Mouse (Mus musculus) midbrain, postnatal 0 days (tissue): ENCODE results near the gene Bpifa5. TPM values are rescaled to one million over a fixed set of nuclear protein-coding genes. Genes with fewer than 3 reads are reported as not detected.
"Not testable (repeated sequence)": the region's sequence is repeated elsewhere in the genome, so short reads cannot be mapped to it uniquely, and the experiment has no call there.

Experiments used
- ATAC-seq: fragments of 200-750 bp; cut with Nextera tagmentation; 2 replicates; pipeline ENCODE4 v1.8.0; 2017; ENCODE audit warnings: moderate number of reproducible peaks, mild to moderate bottlenecking, moderate TSS enrichment, moderate library complexity; ENCODE audit not compliant: low FRiP score
- DNase-seq: peaks from one replicate; pipeline ENCODE4 v3.0.0-alpha.2; 2015; ENCODE audit warnings: low spot score
- H3K27ac ChIP-seq: fragments of 300-500 bp; sonication (generic); 2 replicates; pipeline ENCODE4 v1.5.1; 2014; ENCODE audit warnings: low read depth, mild to moderate bottlenecking, low read length, mixed read lengths
- H3K27me3 ChIP-seq: fragments of 300-500 bp; sonication (generic); 2 replicates; pipeline ENCODE4 v1.6.1; 2014; ENCODE audit warnings: low read length, control low read depth, mixed read lengths; ENCODE audit not compliant: insufficient read depth
- H3K36me3 ChIP-seq: fragments of 300-500 bp; sonication (generic); 2 replicates; pipeline ENCODE4 v1.6.1; 2014; ENCODE audit warnings: low read length, control low read depth, mixed read lengths; ENCODE audit not compliant: insufficient read depth
- H3K4me1 ChIP-seq: fragments of 300-500 bp; sonication (generic); 2 replicates; pipeline ENCODE4 v1.6.1; 2014; ENCODE audit warnings: mild to moderate bottlenecking, control low read depth, antibody characterized with exemption, low read length, mixed read lengths; ENCODE audit not compliant: insufficient read depth
- H3K4me2 ChIP-seq: fragments of 300-500 bp; sonication (generic); 2 replicates; pipeline ENCODE4 v1.6.1; 2014; ENCODE audit warnings: low read depth, mild to moderate bottlenecking, low read length, mixed read lengths; ENCODE audit not compliant: poor library complexity, severe bottlenecking
- H3K4me3 ChIP-seq: fragments of 300-500 bp; sonication (generic); 2 replicates; pipeline ENCODE4 v1.5.1; 2014; ENCODE audit warnings: low read depth, mild to moderate bottlenecking, low read length, moderate library complexity
- H3K9ac ChIP-seq: fragments of 300-500 bp; sonication (generic); replicated peaks from 2 replicates; pipeline ENCODE4 v1.6.1; 2014; ENCODE audit warnings: mild to moderate bottlenecking, low read length, moderate library complexity, mixed read lengths; ENCODE audit not compliant: poor library complexity, severe bottlenecking
- H3K9me3 ChIP-seq: fragments of 300-500 bp; sonication (generic); 2 replicates; pipeline ENCODE4 v1.6.1; 2016; ENCODE audit warnings: low read length, control low read depth
- CTCF ChIP-seq: IDR thresholded peaks from 2 replicates; pipeline ENCODE4 v1.5.1; 2016; ENCODE audit warnings: antibody characterized with exemption, mild to moderate bottlenecking
- WGBS: fragments of 180-500 bp; shearing (Covaris S2); extraction: QIAGEN DNeasy Blood & Tissue Kit; methylation state at CpG from one replicate; pipeline ENCODE4 v1.1.7; 2014; 5-methylcytosine and 5-hydroxymethylcytosine counted together
- polyA plus RNA-seq: library from polyadenylated mRNA; unstranded; fragments of >200 nt; fragmentation: Nextera tagmentation; extraction: Ambion mirVana; gene quantifications from 2 replicates; pipeline ENCODE4 v1.2.1, GENCODE M21; 2015
- total RNA-seq: library from RNA; depleted of rRNA; stranded (reverse); fragments of >200 nt; gene quantifications from 2 replicates; pipeline ENCODE4 v1.2.3, GENCODE M21; 2014

Bpifa5 gene
- total and polyA plus RNA-seq, 2 experiments from 2014 or later: not detected

GRCm38 (mm10) chr2:154158433-154158832 lies 4.0 kb upstream of the Bpifa5 start:
- Histone ChIP-seq H3K27ac (no peak overlapping the region), H3K4me1 (no peaks in the 10 kb centered on the region), H3K9me3 (no peaks in the 10 kb centered on the region), H3K27me3 (no peaks in the 10 kb centered on the region), H3K9ac (no peak overlapping the region), H3K4me3 (no peak overlapping the region), H3K36me3 (no peaks in the 10 kb centered on the region), H3K4me2 (no peak overlapping the region)
- WGBS: 39% methylated on average over 3 of the region's 3 CpGs
- ATAC-seq (no peak), DNase-seq (peak; percentile 32)
- TF ChIP-seq CTCF: peak; percentile 75

GRCm38 (mm10) chr2:154163306-154163705 lies 899 bp downstream of the Bpifa5 start:
- H3K4me1 ChIP-seq: no peaks in the 10 kb centered on the region
- DNase-seq (peak; percentile 41), ATAC-seq (peak; percentile 69)
- 75% methylated on average over 5 of the region's 5 CpGs for WGBS
- H3K9me3 ChIP-seq: no peaks in the 10 kb centered on the region
- H3K36me3 ChIP-seq: no peaks in the 10 kb centered on the region
- H3K27ac ChIP-seq: no peak overlapping the region
- H3K9ac ChIP-seq: no peak overlapping the region
- no peaks in the 10 kb centered on the region for H3K27me3 ChIP-seq
- TF ChIP-seq CTCF: no peak
- H3K4me2 ChIP-seq: no peak overlapping the region
- H3K4me3 ChIP-seq: no peak overlapping the region

GRCm38 (mm10) chr2:154169172-154169571 lies 6.8 kb downstream of the Bpifa5 start:
- Histone ChIP-seq H3K4me1 (no peaks in the 10 kb centered on the region), H3K27me3 (no peaks in the 10 kb centered on the region), H3K36me3 (no peaks in the 10 kb centered on the region), H3K27ac (no peak overlapping the region), H3K4me3 (no peak overlapping the region), H3K9me3 (no peaks in the 10 kb centered on the region), H3K4me2 (no peak overlapping the region), H3K9ac (no peak overlapping the region)
- no peak for DNase-seq
- WGBS: 85% methylated on average over 3 of the region's 3 CpGs
- no peak for ATAC-seq
- TF ChIP-seq CTCF: no peak

- no peaks in the 10 kb centered on the region for H3K9me3 ChIP-seq
- no peak overlapping the region for H3K4me2 ChIP-seq
- H3K27me3 ChIP-seq: no peaks in the 10 kb centered on the region
- no peak overlapping the region for H3K4me3 ChIP-seq
- DNase-seq: no peak
- H3K4me1 ChIP-seq: no peaks in the 10 kb centered on the region
- TF ChIP-seq CTCF: no peak
- 72% methylated on average over 6 of the region's 6 CpGs for WGBS
- H3K9ac ChIP-seq: no peak overlapping the region
- ATAC-seq: no peak
- H3K36me3 ChIP-seq: no peaks in the 10 kb centered on the region
- no peak overlapping the region for H3K27ac ChIP-seq
Observed at GRCm38 (mm10) chr2:154171621-154172020, 9.2 kb downstream of the Bpifa5 start.

- Histone ChIP-seq H3K27me3 (no peaks in the 10 kb centered on the region), H3K36me3 (no peaks in the 10 kb centered on the region), H3K27ac (no peak overlapping the region), H3K9me3 (no peaks in the 10 kb centered on the region), H3K4me2 (no peak overlapping the region), H3K9ac (no peak overlapping the region), H3K4me3 (no peak overlapping the region), H3K4me1 (no peaks in the 10 kb centered on the region)
- ATAC-seq (no peak), DNase-seq (peak; percentile 73)
- peak; percentile 82 for TF ChIP-seq CTCF
- 45% methylated on average over 1 of the region's 1 CpGs for WGBS
Observed at GRCm38 (mm10) chr2:154173313-154173712, 10.9 kb downstream of the Bpifa5 start.

- H3K9me3 ChIP-seq, H3K9ac ChIP-seq, H3K27me3 ChIP-seq, H3K36me3 ChIP-seq, H3K4me1 ChIP-seq, ATAC-seq, H3K27ac ChIP-seq, H3K4me2 ChIP-seq, DNase-seq, H3K4me3 ChIP-seq: not testable (repeated sequence)
- 84% methylated on average over 7 of the region's 7 CpGs for WGBS
Observed at GRCm38 (mm10) chr2:154181900-154182299, 19.5 kb downstream of the Bpifa5 start.

- H3K36me3 ChIP-seq, H3K27ac ChIP-seq, H3K4me1 ChIP-seq, ATAC-seq, DNase-seq, H3K27me3 ChIP-seq, H3K4me2 ChIP-seq, H3K9me3 ChIP-seq, H3K4me3 ChIP-seq, H3K9ac ChIP-seq: not testable (repeated sequence)
- WGBS: 80% methylated on average over 4 of the region's 4 CpGs
Observed at GRCm38 (mm10) chr2:154183061-154183460, 20.7 kb downstream of the Bpifa5 start.
